Mouse (Mus musculus): ENCODE data around the gene Kcnk3.

DNA sequence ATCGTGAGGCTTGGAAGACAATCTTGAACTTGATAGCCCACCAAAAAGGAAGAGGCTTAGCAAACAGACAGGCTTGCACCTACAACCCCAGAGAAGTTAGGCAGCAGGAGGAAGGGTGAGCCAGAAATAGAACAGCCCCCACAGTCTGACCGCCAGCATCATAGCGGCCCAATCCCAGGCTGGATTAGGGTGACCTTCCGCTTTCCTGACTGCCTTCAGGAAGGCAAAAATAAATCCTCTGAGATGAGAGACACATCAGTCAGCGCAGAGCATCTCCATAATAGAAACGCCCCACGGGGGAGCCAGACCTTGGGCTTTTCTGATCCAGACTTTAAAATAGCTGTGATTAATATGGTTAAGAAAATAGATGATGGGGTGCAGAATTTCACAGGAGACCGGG is 33.0 kb upstream of the Kcnk3 start:
- no peak for TF ChIP-seq POLR2A (IDR thresholded peaks at IDR 0.05; ENCODE audit: insufficient read length, low read depth)
- no peak for TF ChIP-seq CEBPB (IDR thresholded peaks at IDR 0.05; ENCODE audit: insufficient read depth, poor library complexity, severe bottlenecking)
- no peak for TF ChIP-seq TCF12 (IDR thresholded peaks at IDR 0.05; ENCODE audit: insufficient read depth, poor library complexity, severe bottlenecking)
- no peak for TF ChIP-seq MYOG (IDR thresholded peaks at IDR 0.05; ENCODE audit: control insufficient read depth in 1 of 3, insufficient read depth in 1 of 3, insufficient read length in 2 of 3, low read depth in 2 of 3)
